Mouse (Mus musculus) ES-E14 (cell line): ENCODE measurements at regions not wholly inside any gene's neighbourhood (a gene's known extent, or its start where the extent isn't known, plus 50 kb on each side); places are given as distances from the start of the nearest gene placed in this dataset.

Experiments used
- DNase-seq: peaks from one replicate; pipeline ENCODE4 v3.0.0-alpha.2; 2013; ENCODE audit warnings: low read depth, low spot score
- H3K27ac ChIP-seq: 2 replicates; pipeline ENCODE4 v1.5.1; 2012; ENCODE audit warnings: low read depth, mild to moderate bottlenecking, low read length, moderate library complexity, mixed read lengths; ENCODE audit not compliant: poor library complexity, insufficient read depth, severe bottlenecking
- H3K36me3 ChIP-seq: 2 replicates; pipeline ENCODE4 v1.6.1; 2012; ENCODE audit warnings: mild to moderate bottlenecking, low read length, moderate library complexity, mixed read lengths; ENCODE audit not compliant: control insufficient read depth, poor library complexity, insufficient read depth, severe bottlenecking
- H3K4me1 ChIP-seq, 2 experiments: fragments of 150-350 bp in 1 of 2; sonication (generic) in 1 of 2; 2 replicates each; pipeline ENCODE4 v1.6.1; 2012; ENCODE audit warnings: low read length in 2 of 2, mild to moderate bottlenecking in 1 of 2, mixed read lengths in 1 of 2; ENCODE audit not compliant: control insufficient read depth in 2 of 2, insufficient read depth in 2 of 2, poor library complexity in 1 of 2
- H3K4me3 ChIP-seq, 2 experiments: fragments of 150-350 bp in 1 of 2; sonication (generic) in 1 of 2; 2 replicates each; pipeline ENCODE4 v1.5.1; 2012; ENCODE audit warnings: low read length in 2 of 2, low read depth in 1 of 2, mild to moderate bottlenecking in 1 of 2, mixed read lengths in 1 of 2; ENCODE audit not compliant: insufficient read depth in 1 of 2, poor library complexity in 1 of 2, severe bottlenecking in 1 of 2
- H3K9ac ChIP-seq: 2 replicates; pipeline ENCODE4 v1.6.1; 2012; ENCODE audit warnings: low read depth, mild to moderate bottlenecking, low read length, mixed read lengths; ENCODE audit not compliant: poor library complexity, insufficient read depth, severe bottlenecking
- H3K9me3 ChIP-seq: fragments of 150-350 bp; sonication (generic); 2 replicates; pipeline ENCODE4 v1.6.1; 2012; ENCODE audit warnings: low read depth, mild to moderate bottlenecking, low read length; ENCODE audit not compliant: control insufficient read depth, insufficient read depth
- CHD2 ChIP-seq: IDR thresholded peaks from 2 replicates; pipeline ENCODE4 v1.6.1; 2014; ENCODE audit warnings: mild to moderate bottlenecking, low read depth, low read length, inconsistent platforms
- HCFC1 ChIP-seq: IDR thresholded peaks from 2 replicates; pipeline ENCODE4 v1.6.1; 2012; ENCODE audit warnings: low read length, inconsistent platforms, borderline replicate concordance; ENCODE audit not compliant: insufficient read depth
- MAFK ChIP-seq: IDR thresholded peaks from 2 replicates; pipeline ENCODE4 v1.6.1; 2014; ENCODE audit warnings: mild to moderate bottlenecking, low read depth, low read length, inconsistent platforms; ENCODE audit not compliant: insufficient read depth
- ZC3H11A ChIP-seq: IDR thresholded peaks from 2 replicates; pipeline ENCODE4 v1.6.1; 2012; ENCODE audit warnings: low read depth, mild to moderate bottlenecking, inconsistent platforms, low read length, borderline replicate concordance
- ZNF384 ChIP-seq: IDR thresholded peaks from 2 replicates; pipeline ENCODE4 v1.6.1; 2012; ENCODE audit warnings: low read depth, low read length, inconsistent platforms
- in situ Hi-C, 2 experiments: fragments of 600-800 bp; cut with MboI; formaldehyde crosslinking; loops; one replicate each; pipeline ENCODE4 v1.15.1; 2025; ENCODE audit warnings: low sequenced_read_pairs in 2 of 2, inconsistent platforms in 1 of 2; ENCODE audit not compliant: unreplicated experiment in 2 of 2

GRCm38 (mm10) chr6:101021650-101022049, 188.2 kb downstream of the Ppp4r2 start:
- H3K4me3 ChIP-seq, result no peak overlapping the region
- no peak overlapping the region for H3K9ac ChIP-seq
- no peaks in the 10 kb centered on the region for H3K4me1 ChIP-seq
- DNase-seq, result no peak
- in situ Hi-C loops, result no loop called here
- TF ChIP-seq MAFK (no peak), ZNF384 (no peak), ZC3H11A (no peak), HCFC1 (no peak), CHD2 (no peak)
- H3K27ac ChIP-seq, result no peak overlapping the region
- no peaks in the 10 kb centered on the region for H3K36me3 ChIP-seq
- no peaks in the 10 kb centered on the region for H3K9me3 ChIP-seq

GRCm38 (mm10) chr6:101025816-101026215, 192.4 kb downstream of the Ppp4r2 start:
- Histone ChIP-seq H3K4me1 (peaks cover 0 to 8% of the 10 kb centered on the region in 2 experiments; a peak in 2 of 4 replicates), H3K9me3 (no peaks in the 10 kb centered on the region), H3K36me3 (no peaks in the 10 kb centered on the region), H3K9ac (no peak overlapping the region), H3K4me3 (no peak overlapping the region), H3K27ac (no peak overlapping the region)
- in situ Hi-C loops, result no loop called here
- no peak for DNase-seq
- no peak for TF ChIP-seq HCFC1
- no peak for TF ChIP-seq CHD2
- TF ChIP-seq MAFK, result no peak
- no peak for TF ChIP-seq ZC3H11A
- TF ChIP-seq ZNF384, result no peak

- Histone ChIP-seq H3K27ac (no peak overlapping the region), H3K9ac (no peak overlapping the region), H3K36me3 (no peaks in the 10 kb centered on the region), H3K4me3 (no peak overlapping the region), H3K9me3 (no peaks in the 10 kb centered on the region), H3K4me1 (peaks cover 0 to 9% of the 10 kb centered on the region in 2 experiments; a peak in 2 of 4 replicates)
- no peak for TF ChIP-seq HCFC1
- no peak for TF ChIP-seq CHD2
- TF ChIP-seq ZNF384, result no peak
- no peak for TF ChIP-seq MAFK
- TF ChIP-seq ZC3H11A, result no peak
- in situ Hi-C loops, result no loop called here
- no peak for DNase-seq
Observed at GRCm38 (mm10) chr6:101027462-101027861, 194.0 kb downstream of the Ppp4r2 start.

- Histone ChIP-seq H3K27ac (no peak overlapping the region), H3K9ac (no peak overlapping the region), H3K4me3 (no peak overlapping the region), H3K36me3 (no peaks in the 10 kb centered on the region), H3K9me3 (no peaks in the 10 kb centered on the region), H3K4me1 (peaks cover 0 to 9% of the 10 kb centered on the region in 2 experiments; a peak in 2 of 4 replicates)
- DNase-seq, result peak; percentile 52
- in situ Hi-C loops, result no loop called here
- no peak for TF ChIP-seq MAFK
- TF ChIP-seq HCFC1, result no peak
- TF ChIP-seq ZC3H11A, result no peak
- no peak for TF ChIP-seq CHD2
- TF ChIP-seq ZNF384, result no peak
Observed at GRCm38 (mm10) chr6:101029436-101029835, 196.0 kb downstream of the Ppp4r2 start.
